Mouse (Mus musculus) layer of hippocampus, postnatal 14 days (tissue): ENCODE data around the gene 2210016L21Rik. TPM values are rescaled to one million over a fixed set of nuclear protein-coding genes. Genes with fewer than 3 reads are reported as not detected.

Source experiments
- DNase-seq, 2 experiments: peaks; one replicate each; pipeline ENCODE4 v3.0.0; 2021 to 2022; ENCODE audit warnings: low spot score in 2 of 2, mixed read lengths in 1 of 2
- total RNA-seq, 2 experiments: library from RNA; stranded (reverse); gene quantifications; 2 replicates each; pipeline ENCODE4 v1.2.3; 2021

2210016L21Rik gene
- total RNA-seq, 2 experiments from 2014 or later = 187 to 201 TPM

DNA sequence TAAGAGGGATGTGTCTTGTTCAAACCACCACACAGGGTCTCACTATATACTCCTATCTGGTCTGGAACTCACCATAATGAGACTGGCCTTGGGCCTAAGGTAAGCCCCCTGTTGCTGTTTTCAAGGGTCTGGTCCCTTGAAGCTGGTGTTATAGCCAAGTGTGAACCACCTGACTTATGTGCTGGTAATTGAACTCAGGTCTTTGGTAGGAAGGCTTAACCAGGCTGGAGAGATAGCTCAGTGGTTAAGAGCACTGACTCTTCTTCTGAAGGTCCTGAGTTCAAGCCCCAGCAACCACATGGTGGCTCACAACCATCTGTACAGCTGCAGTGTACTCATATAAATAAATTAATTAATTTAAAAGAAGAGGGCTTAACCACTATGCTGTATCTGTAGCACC, 35.0 kb downstream of the 2210016L21Rik start:
- DNase-seq = no peak

DNA sequence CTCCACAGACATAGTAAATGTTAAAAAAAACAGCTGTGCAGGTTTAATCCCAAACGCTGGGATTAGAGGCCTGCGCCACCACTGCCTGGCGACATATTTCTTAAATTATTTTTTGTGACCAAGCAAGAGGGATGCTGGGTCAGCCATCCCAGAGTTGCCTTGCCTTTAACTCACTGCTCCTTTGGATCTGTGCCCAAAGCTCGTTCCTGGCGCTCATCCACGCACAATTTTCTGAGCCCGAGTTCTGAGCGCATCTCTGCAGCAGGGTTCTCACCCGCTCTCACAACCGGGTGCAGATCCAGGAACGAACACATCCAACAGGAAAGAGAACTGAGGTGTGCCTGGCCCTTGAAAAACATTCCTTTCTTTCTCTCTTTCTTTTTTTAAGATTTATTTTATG, 36.5 kb downstream of the 2210016L21Rik start:
- DNase-seq = peak in 1 of 2 experiments; percentile 7

DNA sequence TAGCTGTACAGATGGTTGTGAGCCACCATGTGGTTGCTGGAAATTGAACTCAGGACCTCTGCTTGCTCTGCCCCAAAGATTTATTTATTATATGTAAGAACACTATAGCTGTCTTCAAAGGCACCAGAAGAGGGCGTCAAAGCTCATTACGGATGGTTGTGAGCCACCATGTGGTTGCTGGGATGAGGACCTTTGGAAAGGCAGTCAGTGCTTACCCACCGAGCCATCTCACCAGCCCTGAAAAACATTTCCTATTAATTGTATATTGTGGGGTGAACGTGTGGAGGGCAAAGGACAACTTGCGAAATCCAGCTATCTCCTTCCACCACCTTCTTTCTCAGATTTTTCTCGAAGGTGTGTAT, 36.9 kb downstream of the 2210016L21Rik start:
- peak in 1 of 2 experiments; percentile 18 for DNase-seq

DNA sequence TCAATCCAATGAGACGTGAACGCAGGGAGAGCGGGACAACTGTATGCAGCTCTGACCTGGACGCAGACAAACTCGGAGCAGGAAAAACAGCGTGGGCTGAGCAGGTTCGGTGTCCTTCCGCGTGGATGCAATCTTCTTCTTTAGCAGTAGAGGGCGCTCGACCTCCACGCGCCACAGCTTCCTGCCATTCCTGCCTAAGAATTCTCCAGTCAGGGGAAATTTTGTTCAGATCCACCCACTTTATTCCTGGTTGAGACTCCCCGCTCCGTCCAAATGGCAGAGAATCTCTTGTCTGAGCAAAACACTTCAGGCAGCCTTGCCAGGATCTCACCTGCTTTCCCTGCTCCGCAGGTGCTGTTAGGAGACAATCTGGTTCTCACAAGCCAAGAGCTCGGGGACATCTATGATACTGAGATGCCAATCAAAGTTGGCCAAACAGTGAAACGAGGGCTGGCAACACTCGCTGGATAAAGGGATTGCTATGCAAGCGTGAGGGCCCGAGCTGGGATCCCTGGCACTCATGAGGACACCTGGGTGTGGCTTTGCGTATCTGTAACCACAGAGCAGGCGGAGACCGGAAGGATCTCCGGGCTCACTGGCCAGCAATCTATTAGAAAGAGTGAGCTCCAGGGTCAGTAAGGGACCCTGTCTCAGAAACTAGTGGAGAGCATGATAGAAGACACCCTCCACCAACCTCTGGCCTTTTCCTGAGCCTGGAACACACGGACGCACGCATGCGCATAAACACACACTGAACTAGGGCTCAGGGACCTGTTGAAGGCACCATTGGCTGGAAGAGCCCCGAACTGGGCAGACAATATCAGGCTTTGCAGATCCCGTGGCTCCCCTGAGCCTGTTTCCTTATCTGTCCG, 37.5 kb downstream of the 2210016L21Rik start:
- peak; percentile 78 to 84 for DNase-seq

DNA sequence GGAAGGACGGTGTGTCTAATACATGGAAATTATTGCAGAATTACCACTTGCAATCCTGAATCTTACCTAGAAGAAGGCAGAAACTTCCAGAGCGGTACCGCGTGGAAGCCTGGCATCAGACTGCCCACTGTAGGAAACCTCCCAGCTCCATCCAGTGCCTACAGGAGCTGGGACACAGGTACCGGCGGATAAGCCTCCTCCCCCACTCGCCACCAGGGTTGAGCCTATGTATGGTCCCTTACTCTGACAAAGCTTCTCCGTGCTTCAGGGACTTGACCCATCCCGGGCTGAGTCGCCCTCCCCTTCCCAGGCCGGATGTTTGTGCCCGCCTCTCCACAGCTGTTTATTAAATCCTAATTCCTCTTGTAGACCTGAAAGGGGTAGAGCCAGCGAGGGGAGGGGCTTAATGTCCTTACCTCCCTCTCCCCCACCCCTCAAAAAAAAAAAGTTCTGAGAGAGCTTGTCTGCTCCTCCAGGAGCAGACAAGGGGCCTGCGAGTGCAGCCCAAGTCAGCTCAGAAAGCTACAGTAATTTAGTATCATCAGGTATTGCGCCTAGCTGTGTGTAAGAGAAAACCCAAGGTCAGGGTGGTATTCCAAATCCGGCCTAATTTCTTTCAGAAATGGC, 38.3 kb downstream of the 2210016L21Rik start:
- DNase-seq = no peak

DNA sequence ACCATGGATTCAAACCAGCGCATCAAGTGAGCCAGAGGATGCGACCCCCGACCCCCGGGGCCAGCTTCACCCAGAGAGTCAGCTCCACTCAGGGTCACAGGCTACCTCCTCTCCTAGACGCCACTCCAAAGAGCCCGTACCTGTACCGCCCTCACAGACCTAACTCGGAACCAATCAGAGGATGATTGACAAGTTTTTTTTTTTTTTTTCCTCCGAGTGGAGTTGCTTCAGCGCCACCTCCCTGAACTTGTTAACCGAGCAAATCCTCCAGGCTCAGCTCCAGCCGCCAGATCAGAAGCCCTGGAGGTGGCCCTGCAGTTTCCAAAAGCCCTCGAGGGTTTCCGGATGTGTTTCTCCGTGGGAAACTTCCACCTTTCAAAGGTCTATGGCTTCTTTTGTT, 40.0 kb downstream of the 2210016L21Rik start:
- no peak for DNase-seq

DNA sequence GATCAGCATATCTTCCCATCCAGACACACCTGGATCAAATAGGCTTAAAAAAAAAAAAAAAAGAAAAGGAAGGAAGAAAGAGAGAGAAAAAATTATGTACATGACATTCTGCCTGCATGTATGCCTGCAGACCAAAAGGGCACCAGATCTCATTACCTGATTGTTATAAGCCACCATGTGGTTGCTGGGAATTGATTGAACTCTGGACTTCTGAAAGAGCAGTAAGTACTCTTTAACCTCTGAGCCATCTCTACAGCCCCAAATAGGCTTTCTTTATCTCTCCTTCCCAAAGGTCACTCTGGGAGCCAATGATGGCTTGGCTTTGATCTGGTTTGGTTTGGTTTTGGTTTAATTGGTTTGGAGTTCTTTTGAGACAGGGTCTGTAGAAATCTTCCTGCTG, 43.1 kb downstream of the 2210016L21Rik start:
- DNase-seq = no peak

DNA sequence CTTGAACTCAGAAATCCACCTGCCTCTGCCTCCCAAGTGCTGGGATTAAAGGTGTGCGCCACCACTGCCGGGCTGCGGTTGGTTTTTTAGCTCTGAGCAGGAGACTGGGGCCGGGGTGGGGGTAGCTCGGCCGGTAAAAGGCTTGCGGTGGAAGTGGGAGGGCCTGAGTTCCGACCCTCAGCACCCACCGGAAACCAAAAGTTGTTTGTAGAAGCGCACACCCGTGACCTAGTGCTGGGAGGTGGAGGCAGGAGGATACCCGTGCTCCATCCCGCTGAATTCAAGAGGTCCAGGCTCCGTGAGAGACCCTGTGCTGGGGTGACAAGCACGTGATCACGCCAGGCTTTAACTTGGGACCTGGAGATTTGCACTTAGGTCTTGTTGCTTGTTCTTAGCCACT, 54.5 kb downstream of the 2210016L21Rik start:
- DNase-seq = no peak

DNA sequence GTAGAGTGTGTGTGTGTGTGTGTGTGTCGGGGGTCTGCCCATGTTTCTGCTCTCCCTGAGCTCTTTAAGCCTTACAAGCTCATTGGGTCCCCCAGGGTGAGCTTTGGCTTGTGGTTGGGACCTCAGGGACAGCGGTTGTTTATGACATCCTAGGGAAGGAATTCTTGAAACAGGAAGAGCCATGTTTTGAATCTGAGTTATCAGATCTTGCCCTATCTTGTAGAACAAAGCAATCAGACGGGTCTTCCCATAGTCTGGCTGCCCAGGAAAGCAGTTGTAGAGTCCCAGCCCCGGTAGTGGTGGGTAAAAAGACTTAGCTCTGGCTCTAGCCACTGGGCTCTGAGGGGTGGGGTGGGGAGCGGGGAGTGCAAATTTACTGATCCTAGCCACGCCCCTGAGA, 55.4 kb downstream of the 2210016L21Rik start:
- no peak for DNase-seq

Other genes with a start within 250 kb of the 2210016L21Rik start
- gene Tchp, start 234.4 kb upstream of the 2210016L21Rik start, total RNA-seq = 10 to 100 TPM; 12.1 to 13.1 TPM
- 10 to 100 TPM; 41.7 to 42.3 TPM for gene Ankrd13a, start 167.5 kb upstream of the 2210016L21Rik start, total RNA-seq
- 10 to 100 TPM; 41.1 to 48.5 TPM for gene Git2, start 166.6 kb upstream of the 2210016L21Rik start, total RNA-seq
- gene 1500011B03Rik, start 118.7 kb upstream of the 2210016L21Rik start, total RNA-seq = 100 to 1,000 TPM; 148 to 161 TPM
- not detected for gene 4930519G04Rik, start 88.5 kb upstream of the 2210016L21Rik start, total RNA-seq
- under 1 TPM; 0.88 to 0.97 TPM for gene Gm9936, start 83.5 kb upstream of the 2210016L21Rik start, total RNA-seq
- gene Oasl2, start 45.2 kb upstream of the 2210016L21Rik start, total RNA-seq = 1 to 10 TPM in 1 of 2 experiments, under 1 TPM in 1; 0.64 to 1.4 TPM
- not detected for gene Oasl1, start 18.9 kb upstream of the 2210016L21Rik start, total RNA-seq
- gene Hnf1a, start 28.9 kb downstream of the 2210016L21Rik start, total RNA-seq = not detected
- 10 to 100 TPM; 89.6 to 90.5 TPM for gene Sppl3, start 69.0 kb downstream of the 2210016L21Rik start, total RNA-seq
- not detected for gene Gm10401, start 156.1 kb downstream of the 2210016L21Rik start, total RNA-seq
- gene Acads, start 177.2 kb downstream of the 2210016L21Rik start, total RNA-seq = 1 to 10 TPM; 8.5 to 9.9 TPM
- gene Unc119b, start 192.8 kb downstream of the 2210016L21Rik start, total RNA-seq = 10 to 100 TPM; 31.1 to 32.2 TPM
- gene Mlec, start 216.0 kb downstream of the 2210016L21Rik start, total RNA-seq = 10 to 100 TPM; 78.9 to 87.5 TPM